Mouse (Mus musculus): ENCODE data around the gene Fbh1. TPM values are rescaled to one million over a fixed set of nuclear protein-coding genes. Genes with fewer than 3 reads are reported as not detected.
A peak's percentile ranks its signal among the peaks of the same experiment; 100 is the strongest.
"Not testable (repeated sequence)": the region's sequence is repeated elsewhere in the genome, so short reads cannot be mapped to it uniquely, and the experiment has no call there.

Gene Fbh1
- polyA plus RNA-seq, 1 experiment: 60.5 TPM

DNA sequence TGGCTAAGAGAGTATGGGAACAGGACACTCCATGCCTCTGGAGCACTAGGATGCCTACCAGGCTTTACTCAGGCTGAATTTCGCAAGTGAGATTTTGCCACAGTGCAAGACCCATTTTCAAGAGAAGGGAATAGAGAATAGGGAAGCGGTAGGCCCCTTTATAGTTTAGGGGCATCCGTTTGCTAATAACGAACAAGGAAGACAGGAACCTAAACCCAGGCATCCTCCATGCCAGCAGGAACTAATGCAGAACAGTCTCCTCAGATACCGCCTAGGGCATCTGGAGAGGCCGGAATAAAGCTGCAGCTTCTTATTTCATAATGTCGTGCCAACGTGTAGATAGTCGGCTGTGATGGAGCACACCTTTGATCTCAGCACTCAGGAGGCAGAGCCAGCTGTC lies 54.8 kb downstream of the Fbh1 start:
- DNase-seq (ENCODE audit: low read depth): no peak

DNA sequence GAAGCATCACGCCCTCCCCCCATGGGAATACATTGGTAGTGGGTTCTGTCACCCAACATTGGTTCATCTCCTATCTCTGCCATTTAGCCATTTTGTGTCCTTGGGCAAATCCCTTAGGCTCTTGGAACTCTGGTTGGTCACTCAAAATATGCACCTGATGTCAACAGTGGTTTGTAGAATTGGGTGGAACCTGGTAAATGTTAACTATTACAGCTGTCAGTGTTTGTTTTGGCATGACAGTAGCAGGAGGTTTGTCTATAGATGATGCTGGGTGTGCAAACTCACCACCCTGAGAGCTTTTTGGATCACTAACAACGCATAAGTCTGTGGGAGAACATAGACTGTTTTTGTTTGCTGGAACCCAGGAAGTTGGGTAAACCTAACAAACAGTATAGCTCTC lies 58.8 kb downstream of the Fbh1 start:
- DNase-seq (ENCODE audit: low read depth): no peak

DNA sequence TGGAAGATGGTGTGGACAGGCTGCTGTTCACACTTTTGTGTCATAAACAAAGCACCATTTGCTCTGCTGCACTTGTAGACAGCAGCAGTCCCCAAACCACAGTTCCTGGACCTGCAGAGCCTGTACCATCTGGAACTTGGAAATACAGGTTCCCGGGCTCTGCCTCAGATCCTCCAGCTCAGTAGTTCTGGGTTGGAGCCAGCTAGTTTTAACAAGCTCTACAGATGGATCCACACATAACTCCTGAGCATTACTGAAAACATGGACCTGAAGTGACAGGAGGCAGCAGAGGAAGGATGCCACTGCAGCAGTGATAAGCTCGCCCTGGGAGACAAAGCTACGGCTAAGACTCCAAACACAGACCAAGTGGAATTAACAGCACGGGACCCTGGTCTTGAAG lies 62.8 kb downstream of the Fbh1 start:
- no peak for DNase-seq (ENCODE audit: low read depth)

DNA sequence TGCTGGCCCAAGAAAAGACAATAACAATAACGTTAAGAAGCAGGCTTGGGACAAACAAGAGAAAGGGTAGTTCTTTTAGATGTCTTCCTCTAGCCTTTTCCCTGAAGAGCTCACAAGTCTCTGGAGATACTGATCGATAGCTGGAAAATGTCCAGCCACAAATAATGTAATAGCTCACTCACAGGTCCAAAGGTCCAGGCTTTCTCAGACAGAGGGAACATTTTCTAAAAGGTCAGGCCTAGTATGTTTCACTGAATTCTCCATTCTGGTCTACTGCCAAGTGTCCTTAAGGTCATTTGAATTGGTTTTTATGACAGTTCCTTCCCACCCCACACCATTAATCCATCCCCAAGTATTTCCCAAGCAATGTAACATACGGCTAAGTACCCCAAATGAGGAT lies 64.4 kb downstream of the Fbh1 start:
- no peak for DNase-seq (ENCODE audit: low read depth)

DNA sequence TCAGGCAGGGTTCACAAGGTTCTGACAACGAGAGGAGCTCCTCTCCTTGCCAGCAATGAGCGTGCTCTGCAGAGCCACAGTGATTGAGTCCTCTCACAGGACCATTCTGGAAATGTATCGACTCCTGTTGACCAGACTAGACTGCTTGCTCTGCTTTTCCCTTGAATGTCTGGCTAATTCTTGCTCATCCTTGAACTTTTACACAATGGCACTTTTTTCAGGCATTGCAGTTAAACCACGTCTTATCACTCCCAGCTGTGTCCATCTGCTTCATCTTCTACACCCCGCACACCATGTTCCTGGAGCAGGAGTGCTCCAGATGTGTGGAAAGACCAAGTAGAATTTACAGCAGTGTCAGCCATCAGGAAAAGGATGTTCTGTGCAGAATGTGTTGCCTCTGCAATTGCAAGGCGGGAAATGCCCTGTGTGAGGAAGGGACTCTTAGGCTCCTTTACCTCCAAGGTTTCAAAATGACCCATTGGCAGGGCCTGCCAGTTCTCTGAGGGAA lies 64.8 kb downstream of the Fbh1 start:
- no peak for DNase-seq (ENCODE audit: low read depth)

DNA sequence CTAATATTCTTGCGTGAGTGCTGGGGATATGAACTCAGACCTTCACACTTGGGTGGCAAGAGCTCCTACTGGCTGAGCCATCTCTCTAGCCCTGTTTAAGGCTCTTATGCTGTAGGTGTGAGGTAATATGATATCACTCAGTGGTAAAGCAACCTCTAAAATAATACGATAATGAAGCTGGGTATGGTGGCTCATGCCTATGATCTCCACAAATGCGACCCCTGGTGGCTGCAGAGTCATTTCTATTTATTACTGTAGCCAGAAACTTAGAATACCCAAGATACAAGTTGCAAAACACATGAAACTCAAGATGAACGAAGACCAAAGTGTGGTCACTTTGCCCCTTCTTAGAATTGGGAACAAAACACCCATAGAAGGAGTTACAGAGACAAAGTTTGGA lies 67.3 kb downstream of the Fbh1 start:
- DNase-seq (ENCODE audit: low read depth): not testable (repeated sequence)

DNA sequence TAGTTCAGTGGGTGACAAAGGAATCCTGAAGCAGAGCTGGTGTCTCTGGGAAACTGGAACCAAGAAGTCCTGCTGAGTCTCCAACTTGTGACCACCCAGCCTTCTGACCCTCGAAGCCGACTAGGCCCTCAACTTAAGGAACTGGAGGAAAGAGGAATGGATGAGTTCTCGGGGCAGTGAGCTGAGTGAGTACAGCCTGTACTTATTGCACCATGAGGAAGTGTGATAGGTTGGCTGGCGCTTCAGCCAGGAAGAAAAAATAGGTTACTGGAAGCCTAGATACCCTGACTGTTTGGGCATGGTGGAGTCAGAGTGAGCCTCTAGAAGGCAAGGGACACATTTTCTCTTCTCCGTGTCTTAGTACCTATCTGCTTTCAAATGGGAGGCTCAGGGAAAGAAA lies 68.8 kb downstream of the Fbh1 start:
- DNase-seq (ENCODE audit: low read depth): peak; percentile 45

DNA sequence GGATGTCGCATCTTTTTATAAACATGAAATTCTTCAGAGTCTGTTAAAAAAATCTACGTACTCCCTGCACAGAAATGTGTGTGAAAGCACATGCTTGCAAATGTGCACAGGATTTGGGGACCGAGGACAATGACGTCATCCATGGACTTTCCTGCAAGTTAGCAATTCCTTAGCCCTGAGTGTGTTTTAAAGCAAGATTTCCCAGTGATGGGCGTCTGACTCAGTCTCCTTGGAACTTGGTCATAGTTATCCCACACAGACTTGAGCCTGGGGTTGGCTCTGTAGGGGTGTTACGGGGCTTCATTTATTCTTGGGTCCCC lies 70.7 kb downstream of the Fbh1 start:
- no peak for DNase-seq (ENCODE audit: low read depth)

DNA sequence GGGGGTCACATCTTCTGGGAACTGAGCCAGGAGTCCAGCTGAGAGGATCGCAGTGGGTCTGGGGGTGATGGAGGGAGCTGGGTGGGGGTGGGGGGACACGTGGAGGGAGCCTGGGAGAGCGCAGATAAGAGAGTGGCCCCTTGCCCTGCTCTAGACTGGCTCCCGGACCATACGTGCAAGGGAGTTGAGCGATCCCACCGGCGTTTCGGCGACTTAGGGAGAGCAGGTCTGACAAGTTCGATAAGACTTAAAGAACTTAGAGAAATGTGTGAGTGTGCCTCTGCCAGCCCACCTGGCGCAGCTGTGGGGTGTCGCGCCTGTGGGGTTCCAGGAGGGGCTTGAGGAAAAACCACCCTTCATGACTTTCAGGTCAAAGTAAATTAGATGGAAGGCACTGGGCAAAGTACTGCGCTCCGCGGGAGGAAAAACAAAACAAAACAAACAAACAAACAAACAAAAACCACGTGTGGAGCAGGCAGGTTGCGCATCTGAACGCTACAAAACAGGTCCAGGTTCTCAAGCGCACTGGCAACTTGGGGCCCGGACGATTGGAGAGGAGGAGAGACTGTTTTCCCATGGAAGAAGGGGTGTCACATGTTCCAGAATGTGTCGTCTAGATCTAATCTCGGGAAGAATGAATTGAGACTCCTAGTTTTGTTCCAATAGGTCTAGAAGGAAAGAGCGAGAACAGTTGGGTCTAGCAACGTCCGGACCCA lies 71.2 kb downstream of the Fbh1 start:
- DNase-seq (ENCODE audit: low read depth): no peak

DNA sequence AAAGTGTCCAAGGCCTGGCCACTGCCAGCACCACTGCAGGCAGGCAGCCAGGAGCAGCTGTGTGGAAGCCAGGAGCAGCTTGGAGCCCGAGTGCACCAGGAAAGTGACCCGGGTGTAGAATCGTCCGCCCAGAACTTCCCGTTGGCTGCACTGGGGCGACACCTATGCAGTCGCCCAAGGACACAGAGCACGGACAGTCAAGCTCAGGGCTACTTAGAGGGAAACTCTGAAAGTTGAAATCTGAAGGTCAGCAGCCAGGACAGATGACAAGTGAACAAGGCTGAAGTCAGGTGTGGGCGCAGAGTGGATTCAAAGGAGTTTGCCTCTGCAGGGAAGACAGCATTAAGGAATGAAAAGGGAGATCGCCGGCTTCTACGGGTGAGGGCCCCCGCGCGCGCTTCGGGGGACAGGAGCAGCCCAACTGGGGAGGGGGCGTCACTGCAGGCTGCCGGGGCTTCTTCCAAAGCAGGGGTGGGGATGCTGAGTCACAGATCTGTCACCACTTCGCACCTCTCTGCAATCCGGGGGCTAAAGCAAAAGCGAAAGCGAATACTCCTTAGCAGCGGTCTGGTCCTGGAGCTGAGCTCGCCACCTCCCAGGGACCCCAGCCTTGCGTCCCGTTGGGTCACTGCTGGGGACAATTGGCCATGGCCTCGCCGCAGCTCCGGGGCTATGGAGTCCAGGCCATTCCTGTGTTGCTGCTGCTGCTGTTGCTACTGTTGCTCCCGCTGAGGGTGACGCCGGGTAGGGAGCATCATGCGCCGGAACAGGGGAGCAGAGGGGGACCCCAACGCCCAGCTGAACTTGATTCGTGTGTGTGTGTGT lies 72.0 kb downstream of the Fbh1 start, which contains the start of gene Il15ra:
Gene Il15ra, plus strand, starts transcription at position 90 of the 825 bp plus-strand sequence.
- DNase-seq (ENCODE audit: low read depth): no peak

DNA sequence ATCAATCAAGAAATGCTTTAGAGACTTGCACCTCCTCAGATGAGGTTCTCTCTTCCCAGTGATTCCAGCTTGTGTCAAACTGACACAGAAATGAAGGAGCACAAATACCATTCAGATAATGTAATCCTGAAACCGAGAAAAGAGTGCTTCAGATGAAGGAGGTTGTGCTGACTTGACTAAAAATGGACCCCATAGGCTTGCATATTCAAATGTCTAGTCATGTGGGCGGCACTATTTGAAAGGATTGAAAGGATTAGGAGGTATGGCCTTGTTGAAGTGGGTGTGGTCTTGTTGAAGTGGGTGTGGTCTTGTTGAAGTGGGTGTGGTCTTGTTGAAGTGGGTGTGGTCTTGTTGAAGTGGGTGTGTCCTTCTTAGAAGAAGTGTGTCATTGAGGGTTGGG lies 77.5 kb downstream of the Fbh1 start:
- DNase-seq (ENCODE audit: low read depth): no peak

DNA sequence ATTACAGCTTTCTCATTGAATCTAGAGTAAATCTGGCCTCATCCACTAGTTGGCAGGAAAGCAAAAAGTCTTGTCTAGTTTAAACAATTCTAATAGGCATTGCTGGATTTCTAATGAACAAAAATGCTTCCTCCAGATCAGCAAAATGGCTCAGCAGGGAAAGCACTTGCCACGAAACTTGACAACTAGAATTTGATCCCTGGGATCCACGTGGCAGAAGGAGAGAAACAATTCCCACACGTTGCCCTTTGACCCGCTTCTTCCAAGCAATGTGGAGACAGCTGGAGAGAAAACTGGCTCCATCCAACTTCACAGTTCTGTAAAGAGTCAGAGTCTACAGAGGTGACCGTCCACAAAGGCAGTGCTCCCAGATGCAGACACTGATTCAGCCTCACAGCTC lies 78.4 kb downstream of the Fbh1 start:
- DNase-seq (ENCODE audit: low read depth): no peak

DNA sequence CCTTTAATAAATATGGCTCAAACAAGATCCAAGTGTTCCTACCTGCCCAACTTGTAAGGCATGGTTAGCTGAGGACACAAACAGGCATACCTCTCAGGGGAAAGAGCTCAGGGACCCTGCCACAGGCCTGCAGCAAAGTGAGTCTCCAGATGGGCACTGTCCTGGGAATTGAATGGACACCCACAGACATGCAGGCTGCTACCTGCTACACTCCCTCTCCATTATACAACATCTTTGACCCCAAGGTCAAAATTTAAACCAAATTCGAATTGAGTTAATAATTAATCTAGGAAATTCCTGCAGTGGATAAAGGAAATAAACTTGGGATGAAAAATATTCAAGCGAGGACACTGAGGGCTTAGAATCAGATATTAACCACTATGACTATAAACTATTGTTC lies 81.5 kb downstream of the Fbh1 start:
- DNase-seq (ENCODE audit: low read depth): no peak

DNA sequence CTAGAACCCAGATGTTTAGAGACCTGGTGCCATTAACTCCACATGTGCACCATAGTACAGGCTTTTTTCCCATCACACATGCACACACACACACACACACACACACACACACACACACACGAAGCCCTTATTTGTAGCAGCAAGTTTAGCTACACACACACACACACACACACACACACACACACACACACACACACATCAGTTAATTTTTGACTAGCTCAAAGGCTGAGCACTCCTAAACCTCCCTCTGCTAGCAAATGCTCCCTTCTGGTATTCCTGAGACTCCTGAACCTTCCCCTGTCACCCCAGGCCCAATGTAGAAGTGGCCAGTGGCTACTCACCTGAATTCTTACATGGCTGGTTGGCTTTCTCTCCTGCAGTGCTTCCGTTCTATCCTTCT lies 83.3 kb downstream of the Fbh1 start:
- DNase-seq (ENCODE audit: low read depth): no peak

DNA sequence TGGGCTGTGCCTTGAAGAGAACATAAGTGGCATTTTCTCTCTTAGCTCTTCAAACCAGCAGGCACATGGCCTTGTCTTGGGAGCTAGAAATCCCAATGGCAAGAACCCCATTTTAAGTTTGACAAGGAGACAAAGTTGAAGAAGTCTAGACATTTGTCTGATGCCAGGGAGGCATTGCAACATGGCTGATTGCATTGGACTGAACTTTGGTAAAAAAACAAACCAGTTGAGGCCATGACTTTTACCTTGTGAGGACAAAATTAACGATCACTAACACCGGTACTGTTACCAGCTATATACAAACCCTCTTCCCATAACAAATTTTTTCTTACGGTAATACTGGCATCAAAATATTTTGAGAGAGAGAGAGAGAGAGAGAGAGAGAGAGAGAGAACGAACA lies 84.0 kb downstream of the Fbh1 start:
- no peak for DNase-seq (ENCODE audit: low read depth)

Other genes with a start within 250 kb of the Fbh1 start
- 152 and 208 TPM in 2 replicates for gene Pfkfb3, start 223.5 kb downstream of the Fbh1 start, polyA plus RNA-seq (2012; rRNA removed)
- 47.2 and 52.9 TPM in 2 replicates for gene Rbm17, start 173.4 kb downstream of the Fbh1 start, polyA plus RNA-seq (2012; rRNA removed)
- gene Gm17490, start 151.3 kb downstream of the Fbh1 start, polyA plus RNA-seq (2012; rRNA removed): not detected in 2 replicates
- gene Il2ra, start 134.8 kb downstream of the Fbh1 start, polyA plus RNA-seq (2012; rRNA removed): 0.51 and 0.54 TPM in 2 replicates
- 23.5 and 29.6 TPM in 2 replicates for gene Il15ra, start 72.3 kb downstream of the Fbh1 start, polyA plus RNA-seq (2012; rRNA removed)
- 78.9 and 84.6 TPM in 2 replicates for gene Ankrd16, start 294 bp upstream of the Fbh1 start, polyA plus RNA-seq (2012; rRNA removed)

Measured in gonadal fat pad, adult 2 months (tissue).